In genomic region chr15:8108360-8108965, GRCm38 (mm10) we compare ENCODE assay signal across 8 mouse cellular contexts. TPM values are rescaled to one million over a fixed set of nuclear protein-coding genes. Genes with fewer than 3 reads are reported as not detected.
DNase-seq lines count a peak whose midpoint lies in the region; ATAC-seq and TF ChIP-seq lines count a peak whose summit lies in the region.

No protein-coding gene starts in this region.

- no peak for TF ChIP-seq CTCF in cerebellum, adult 2 months (IDR thresholded peaks at IDR 0.05; ENCODE audit: borderline replicate concordance, insufficient read depth, low read depth, low read length)

- H3K4me1 ChIP-seq in cerebellum, adult 2 months (ENCODE audit: control insufficient read depth, insufficient read depth, low read length): peaks cover 3% of the 10 kb centered on the region; the same call in 1 of the 2 replicates
- H3K4me1 ChIP-seq in megakaryocyte, embryonic 14.5 days: peaks cover 24% of the 10 kb centered on the region
- peaks cover 15% of the 10 kb centered on the region for H3K4me1 ChIP-seq in limb, embryonic 13.5 days
- H3K4me1 ChIP-seq in stomach, embryonic 15.5 days: peaks cover 4% of the 10 kb centered on the region

- peak overlapping the region; percentile 86 for H3K9ac ChIP-seq in limb, embryonic 13.5 days
- peak overlapping the region; percentile 22; the same call in 1 of the 2 replicates for H3K9ac ChIP-seq in stomach, embryonic 15.5 days

- peaks cover 19% of the 10 kb centered on the region for H3K36me3 ChIP-seq in megakaryocyte, embryonic 14.5 days (replicated peaks; ENCODE audit: low read length)
- H3K36me3 ChIP-seq in limb, embryonic 13.5 days: peaks cover 21% of the 10 kb centered on the region
- H3K36me3 ChIP-seq in stomach, embryonic 15.5 days: no peaks in the 10 kb centered on the region

- TF ChIP-seq POLR2A in cerebellum, adult 2 months (IDR thresholded peaks at IDR 0.05; ENCODE audit: borderline replicate concordance, insufficient read depth, low read length): no peak

- no peaks in the 10 kb centered on the region for H3K9me3 ChIP-seq in megakaryocyte, embryonic 14.5 days
- H3K9me3 ChIP-seq in limb, embryonic 13.5 days: no peaks in the 10 kb centered on the region
- H3K9me3 ChIP-seq in stomach, embryonic 15.5 days: no peaks in the 10 kb centered on the region

- H3K4me2 ChIP-seq in limb, embryonic 13.5 days (replicated peaks): peak overlapping the region; percentile 71
- H3K4me2 ChIP-seq in stomach, embryonic 15.5 days: peak overlapping the region; percentile 78

- peak overlapping the region; percentile 92 for H3K4me3 ChIP-seq in cerebellum, adult 2 months (replicated peaks; ENCODE audit: insufficient read depth, low read depth, low read length)
- peak overlapping the region; percentile 93 for H3K4me3 ChIP-seq in megakaryocyte, embryonic 14.5 days (replicated peaks)
- H3K4me3 ChIP-seq in limb, embryonic 13.5 days: peak overlapping the region; percentile 79
- peak overlapping the region; percentile 84 for H3K4me3 ChIP-seq in stomach, embryonic 15.5 days (replicated peaks)

- no peak for DNase-seq in cerebellum, adult 2 months
- DNase-seq in retina, embryonic 14.5 days (ENCODE audit: low spot score): no peak
- DNase-seq in T-cell, adult 2 months (ENCODE audit: low spot score): no peak

- no peak overlapping the region for H3K27ac ChIP-seq in cerebellum, adult 2 months (ENCODE audit: insufficient read depth, low read length)
- peak overlapping the region; percentile 75 for H3K27ac ChIP-seq in limb, embryonic 13.5 days
- peak overlapping the region; percentile 77 for H3K27ac ChIP-seq in stomach, embryonic 15.5 days

- 59% methylated on average over 19 of the region's 19 CpGs for WGBS in cerebellum, adult 2 months
- WGBS in limb, embryonic 13.5 days: 60% methylated on average over 19 of the region's 19 CpGs
- WGBS in stomach, embryonic 15.5 days: 48% methylated on average over 19 of the region's 19 CpGs

- H3K27me3 ChIP-seq in cerebellum, adult 2 months (ENCODE audit: control insufficient read depth, insufficient read depth, low read length): no peaks in the 10 kb centered on the region
- H3K27me3 ChIP-seq in megakaryocyte, embryonic 14.5 days (replicated peaks): no peaks in the 10 kb centered on the region
- no peaks in the 10 kb centered on the region for H3K27me3 ChIP-seq in limb, embryonic 13.5 days
- H3K27me3 ChIP-seq in stomach, embryonic 15.5 days (replicated peaks): no peaks in the 10 kb centered on the region

- ATAC-seq in cerebellum, adult (ENCODE audit: insufficient number of reproducible peaks, low FRiP score, low TSS enrichment): no peak
- ATAC-seq in megakaryocyte, adult 5-6 weeks (ENCODE audit: poor library complexity, severe bottlenecking): no peak
- ATAC-seq in limb, embryonic 13.5 days (ENCODE audit: low FRiP score, low read depth): 0 out of 2 replicates have a peak, but pooled peaks have one; percentile 4
- no peak for ATAC-seq in stomach, embryonic 15.5 days (ENCODE audit: insufficient read depth, low FRiP score, low read depth)

RNA-seq across cellular contexts. Expression of gene Nup155, which starts 0.6 kb away (rescaled TPM):
- 14.9 and 15.7 TPM in 2 replicates for polyA plus RNA-seq in cerebellum, adult 2 months (2012; rRNA removed)
- 1.0 TPM in 1 of 2 replicates, not detected in the other for polyA plus RNA-seq in megakaryocyte, embryonic 14.5 days (2012; ENCODE audit: insufficient read depth, low replicate concordance)
- 19.9 and 23.4 TPM in 2 replicates for total RNA-seq in megakaryocyte, adult 5-6 weeks (2015)
- total RNA-seq in megakaryocyte, adult 5-6 weeks (2017): 23.6 and 27.8 TPM in 2 replicates
- 17.7 and 19.0 TPM in 2 replicates for polyA plus RNA-seq in limb, embryonic 13.5 days (2015; fragmentation: Nextera tagmentation; extraction: Ambion mirVana)
- polyA plus RNA-seq in stomach, embryonic 15.5 days (2015; fragmentation: Nextera tagmentation; extraction: Ambion mirVana): 13.8 and 14.9 TPM in 2 replicates

RNA-seq across cellular contexts. Expression of gene Wdr70, which starts 9.5 kb away (rescaled TPM):
- 34.7 and 36.1 TPM in 2 replicates for polyA plus RNA-seq in cerebellum, adult 2 months (2012; rRNA removed)
- 14.0 and 23.9 TPM in 2 replicates for polyA plus RNA-seq in megakaryocyte, embryonic 14.5 days (2012; ENCODE audit: insufficient read depth, low replicate concordance)
- total RNA-seq in megakaryocyte, adult 5-6 weeks (2015): 30.8 and 34.6 TPM in 2 replicates
- 27.1 and 33.9 TPM in 2 replicates for total RNA-seq in megakaryocyte, adult 5-6 weeks (2017)
- polyA plus RNA-seq in limb, embryonic 13.5 days (2015; fragmentation: Nextera tagmentation; extraction: Ambion mirVana): 68.6 and 69.0 TPM in 2 replicates
- 43.2 and 45.0 TPM in 2 replicates for polyA plus RNA-seq in stomach, embryonic 15.5 days (2015; fragmentation: Nextera tagmentation; extraction: Ambion mirVana)
